Mouse (Mus musculus) myocyte (in vitro differentiated cells): ENCODE data around the gene Flot1.

Source experiments
- E2F4 ChIP-seq: IDR thresholded peaks from one replicate; pipeline ENCODE4 v1.6.1; 2011; ENCODE audit warnings: mild to moderate bottlenecking, control low read depth, moderate library complexity; ENCODE audit not compliant: insufficient read depth
- MAX ChIP-seq: IDR thresholded peaks from one replicate; pipeline ENCODE4 v1.6.1; 2011; ENCODE audit warnings: low read depth, mild to moderate bottlenecking, control low read depth
- MYOD1 ChIP-seq, 3 experiments: IDR thresholded peaks; one replicate each; pipeline ENCODE4 v1.6.1; 2011; ENCODE audit warnings: control low read depth in 2 of 3, low read depth in 2 of 3, mild to moderate bottlenecking in 2 of 3, moderate library complexity in 1 of 3; ENCODE audit not compliant: insufficient read length in 2 of 3, control insufficient read depth in 1 of 3
- MYOG ChIP-seq, 3 experiments: IDR thresholded peaks; one replicate each; pipeline ENCODE4 v1.6.1; 2011; ENCODE audit warnings: control low read depth in 2 of 3, low read depth in 2 of 3, mild to moderate bottlenecking in 2 of 3; ENCODE audit not compliant: insufficient read length in 2 of 3, control insufficient read depth in 1 of 3, insufficient read depth in 1 of 3
- POLR2A ChIP-seq: IDR thresholded peaks from one replicate; pipeline ENCODE4 v1.6.1; 2011; ENCODE audit warnings: low read depth, mild to moderate bottlenecking, control low read depth, moderate library complexity; ENCODE audit not compliant: insufficient read length
- SRF ChIP-seq: IDR thresholded peaks from one replicate; pipeline ENCODE4 v1.6.1; 2011; ENCODE audit warnings: low read depth; ENCODE audit not compliant: control insufficient read depth, insufficient read length
- TCF12 ChIP-seq: IDR thresholded peaks from one replicate; pipeline ENCODE4 v1.6.1; 2011; ENCODE audit warnings: mild to moderate bottlenecking, control low read depth; ENCODE audit not compliant: poor library complexity, insufficient read depth, severe bottlenecking
- TCF3 ChIP-seq: IDR thresholded peaks from one replicate; pipeline ENCODE4 v1.6.1; 2011; ENCODE audit warnings: low read depth, control low read depth; ENCODE audit not compliant: insufficient read length
- USF1 ChIP-seq: IDR thresholded peaks from one replicate; pipeline ENCODE4 v1.6.1; 2011; ENCODE audit warnings: low read depth, mild to moderate bottlenecking, control low read depth, moderate library complexity

GRCm38 (mm10) chr17:35808073-35808472 is 15.0 kb upstream of the Flot1 start:
- TF ChIP-seq MAX (no peak), POLR2A (no peak), MYOG (IDR thresholded peaks at IDR 0.05; ENCODE audit: control insufficient read depth in 1 of 3, insufficient read depth in 1 of 3, insufficient read length in 2 of 3, low read depth in 2 of 3) (no peak), USF1 (no peak), E2F4 (no peak), TCF3 (no peak), SRF (no peak), TCF12 (no peak), MYOD1 (IDR thresholded peaks at IDR 0.05; ENCODE audit: control insufficient read depth in 1 of 3, insufficient read length in 2 of 3, low read depth in 2 of 3) (no peak)
